Mouse (Mus musculus) kidney, adult 2 months (tissue): ENCODE data around the gene Pepd. TPM values are rescaled to one million over a fixed set of nuclear protein-coding genes. Genes with fewer than 3 reads are reported as not detected.
A peak's percentile ranks its signal among the peaks of the same experiment; 100 is the strongest.

Experiments
- DNase-seq: peaks from one replicate; pipeline ENCODE4 v3.0.0; 2021
- H3K27ac ChIP-seq: fragments of 200-500 bp; 2 replicates; pipeline ENCODE4 v1.5.1; 2012; ENCODE audit warnings: low read depth, low read length, control low read depth, inconsistent platforms; ENCODE audit not compliant: insufficient read depth
- H3K27me3 ChIP-seq: fragments of 200-500 bp; replicated peaks from 2 replicates; pipeline ENCODE4 v1.6.1; 2012; ENCODE audit warnings: mild to moderate bottlenecking, moderate library complexity, low read length, inconsistent platforms; ENCODE audit not compliant: control insufficient read depth, insufficient read depth
- H3K36me3 ChIP-seq: fragments of 200-500 bp; 2 replicates; pipeline ENCODE4 v1.6.1; 2012; ENCODE audit warnings: mild to moderate bottlenecking, moderate library complexity, low read length, inconsistent platforms; ENCODE audit not compliant: control insufficient read depth, insufficient read depth
- H3K4me1 ChIP-seq: fragments of 200-500 bp; 2 replicates; pipeline ENCODE4 v1.6.1; 2011; ENCODE audit warnings: low read length; ENCODE audit not compliant: control insufficient read depth, insufficient read depth
- H3K4me3 ChIP-seq: fragments of 200-500 bp; 2 replicates; pipeline ENCODE4 v1.5.1; 2011; ENCODE audit warnings: mild to moderate bottlenecking, low read depth, low read length, control low read depth; ENCODE audit not compliant: insufficient read depth
- CTCF ChIP-seq: fragments of 200-500 bp; conservative IDR thresholded peaks from 2 replicates; pipeline ENCODE4 v1.5.1; 2011; ENCODE audit warnings: low read depth, mild to moderate bottlenecking, control low read depth, low read length, moderate library complexity, mixed read lengths; ENCODE audit not compliant: insufficient read depth, insufficient read length
- POLR2A ChIP-seq: fragments of 200-500 bp; IDR thresholded peaks from one replicate; pipeline ENCODE4 v1.6.1; 2011; ENCODE audit warnings: low read depth, low read length, control low read depth
- WGBS: fragments of 180-500 bp; shearing (Covaris S2); methylation state at CpG from one replicate; pipeline ENCODE4 v1.1.7; 2018; 5-methylcytosine and 5-hydroxymethylcytosine counted together
- polyA plus RNA-seq: library from polyadenylated mRNA; depleted of rRNA; stranded (reverse); fragments of >200 nt; gene quantifications from 2 replicates; pipeline ENCODE4 v1.2.3, GENCODE M21; 2012

Pepd gene
- polyA plus RNA-seq, 1 experiment: 299 TPM

- Histone ChIP-seq H3K36me3 (no peaks in the 10 kb centered on the region), H3K27me3 (no peaks in the 10 kb centered on the region), H3K27ac (no peak overlapping the region), H3K4me1 (no peaks in the 10 kb centered on the region), H3K4me3 (no peak overlapping the region)
- TF ChIP-seq CTCF (no peak), POLR2A (no peak)
- 82% methylated on average over 6 of the region's 6 CpGs for whole genome bisulfite sequencing
- DNase-seq: no peak
These were observed 79.6 kb downstream of the Pepd start for GRCm38 (mm10) chr7:34991731-34992246.

DNA sequence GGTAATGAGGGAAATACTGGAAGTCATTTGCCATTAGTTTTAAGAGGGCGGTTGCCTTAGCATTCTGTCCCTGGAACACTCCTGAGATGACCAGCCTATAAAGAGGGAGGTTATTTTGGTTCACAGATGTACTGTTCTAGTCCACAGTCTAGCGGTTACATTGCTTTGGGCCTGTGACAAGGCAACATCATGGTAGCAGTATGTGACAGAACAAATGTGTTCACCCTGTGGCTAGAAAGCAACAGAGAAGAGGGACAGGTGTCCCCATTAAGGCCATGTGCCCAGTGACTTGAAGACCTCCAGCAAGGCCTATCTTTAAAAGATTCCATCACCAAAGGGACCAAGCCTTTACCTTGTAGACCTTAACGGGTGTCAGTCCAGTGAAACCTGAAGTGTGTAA, 80.6 kb downstream of the Pepd start:
- H3K27ac ChIP-seq: no peak overlapping the region
- no peak overlapping the region for H3K4me3 ChIP-seq
- no peaks in the 10 kb centered on the region for H3K36me3 ChIP-seq
- no peak for DNase-seq
- H3K27me3 ChIP-seq: no peaks in the 10 kb centered on the region
- TF ChIP-seq CTCF (no peak), POLR2A (no peak)
- WGBS: 96% methylated on average over 3 of the region's 3 CpGs
- H3K4me1 ChIP-seq: no peaks in the 10 kb centered on the region

GRCm38 (mm10) chr7:34995872-34996662, 83.9 kb downstream of the Pepd start:
- no peaks in the 10 kb centered on the region for H3K36me3 ChIP-seq
- no peak for DNase-seq
- WGBS: 88% methylated on average over 7 of the region's 7 CpGs
- no peak overlapping the region for H3K27ac ChIP-seq
- no peaks in the 10 kb centered on the region for H3K27me3 ChIP-seq
- H3K4me1 ChIP-seq: no peaks in the 10 kb centered on the region
- H3K4me3 ChIP-seq: no peak overlapping the region
- no peak for TF ChIP-seq CTCF
- no peak for TF ChIP-seq POLR2A

DNA sequence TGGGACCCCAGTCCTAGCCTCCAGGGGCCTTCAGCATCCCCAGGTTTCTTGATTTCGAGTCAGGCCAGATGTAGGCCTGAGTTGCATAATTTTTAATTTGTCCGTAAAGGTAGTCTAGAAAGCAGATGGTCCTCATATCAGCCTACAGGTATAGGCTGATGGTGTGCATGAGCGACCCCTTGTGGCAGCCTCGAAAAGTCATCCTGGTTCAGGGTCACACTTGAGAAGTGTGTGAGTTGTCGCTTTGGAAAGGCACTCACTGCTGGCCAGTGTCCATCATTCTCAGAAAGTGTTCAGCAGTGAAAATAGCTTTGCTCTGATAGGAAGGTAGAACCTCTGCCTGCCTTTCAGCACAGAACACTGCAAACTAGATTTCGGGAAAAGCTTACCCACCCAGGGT, 88.7 kb downstream of the Pepd start:
- TF ChIP-seq POLR2A (no peak), CTCF (peak; percentile 78)
- no peak overlapping the region for H3K4me3 ChIP-seq
- no peaks in the 10 kb centered on the region for H3K4me1 ChIP-seq
- no peaks in the 10 kb centered on the region for H3K36me3 ChIP-seq
- WGBS: 46% methylated on average over 6 of the region's 6 CpGs
- H3K27me3 ChIP-seq: no peaks in the 10 kb centered on the region
- no peak overlapping the region for H3K27ac ChIP-seq
- peak; percentile 38 for DNase-seq

DNA sequence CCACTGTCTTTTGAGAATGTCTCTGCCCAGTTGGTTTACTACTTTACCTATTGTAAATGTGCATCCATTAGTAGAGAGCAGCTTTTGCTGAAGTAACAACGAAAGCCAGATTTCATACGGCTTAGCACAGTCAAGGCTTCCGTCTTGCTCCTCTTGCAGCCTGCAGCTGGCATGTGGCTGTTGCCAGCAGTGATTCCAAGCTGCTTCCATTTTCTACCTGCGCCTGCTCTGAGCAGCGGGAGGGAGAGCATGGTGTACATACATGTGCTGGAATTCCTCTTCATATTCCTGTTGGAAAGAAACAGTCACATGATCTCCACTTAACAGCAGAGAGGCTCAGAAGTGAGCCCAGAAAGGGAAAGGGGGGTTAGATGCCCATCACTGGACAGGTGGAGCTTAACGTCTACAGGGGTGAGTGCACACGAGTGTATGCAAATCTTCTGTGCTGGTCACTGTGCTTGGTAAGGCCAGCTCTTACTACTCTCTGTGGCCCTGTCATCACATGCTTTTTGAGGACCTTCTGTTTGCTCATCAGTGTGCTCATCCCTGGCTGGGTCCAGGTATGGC, 91.1 kb downstream of the Pepd start:
- no peak overlapping the region for H3K27ac ChIP-seq
- no peaks in the 10 kb centered on the region for H3K36me3 ChIP-seq
- H3K27me3 ChIP-seq: no peaks in the 10 kb centered on the region
- no peak for TF ChIP-seq POLR2A
- no peak for TF ChIP-seq CTCF
- H3K4me1 ChIP-seq: no peaks in the 10 kb centered on the region
- WGBS: 75% methylated on average over 7 of the region's 7 CpGs
- H3K4me3 ChIP-seq: no peak overlapping the region
- DNase-seq: no peak

GRCm38 (mm10) chr7:35006661-35007060, 94.5 kb downstream of the Pepd start:
- TF ChIP-seq CTCF: no peak
- TF ChIP-seq POLR2A: no peak
- no peak for DNase-seq
- no peaks in the 10 kb centered on the region for H3K4me1 ChIP-seq
- no peak overlapping the region for H3K4me3 ChIP-seq
- H3K36me3 ChIP-seq: no peaks in the 10 kb centered on the region
- H3K27me3 ChIP-seq: no peaks in the 10 kb centered on the region
- H3K27ac ChIP-seq: no peak overlapping the region
- 89% methylated on average over 7 of the region's 7 CpGs for WGBS

GRCm38 (mm10) chr7:35013228-35013627, 101.0 kb downstream of the Pepd start:
- Histone ChIP-seq H3K27me3 (no peaks in the 10 kb centered on the region), H3K4me3 (no peak overlapping the region), H3K27ac (no peak overlapping the region), H3K36me3 (no peaks in the 10 kb centered on the region), H3K4me1 (no peaks in the 10 kb centered on the region)
- DNase-seq: no peak
- TF ChIP-seq CTCF (no peak), POLR2A (no peak)
- 88% methylated on average over 9 of the region's 9 CpGs for WGBS
